Mouse (Mus musculus) adrenal gland, postnatal 36 days (tissue): Measurements from ENCODE around the gene Rab34. TPM values are rescaled to one million over a fixed set of nuclear protein-coding genes. Genes with fewer than 3 reads are reported as not detected.

Experiments used
- DNase-seq, 2 experiments: peaks; one replicate each; pipeline ENCODE4 v3.0.0; 2021; ENCODE audit warnings: mixed read lengths in 1 of 2
- total RNA-seq, 2 experiments: library from RNA; stranded (reverse); gene quantifications; 2 replicates each; pipeline ENCODE4 v1.2.3; 2021

Gene Rab34
- total RNA-seq, 2 experiments from 2014 or later: 85.9 to 89.9 TPM

DNA sequence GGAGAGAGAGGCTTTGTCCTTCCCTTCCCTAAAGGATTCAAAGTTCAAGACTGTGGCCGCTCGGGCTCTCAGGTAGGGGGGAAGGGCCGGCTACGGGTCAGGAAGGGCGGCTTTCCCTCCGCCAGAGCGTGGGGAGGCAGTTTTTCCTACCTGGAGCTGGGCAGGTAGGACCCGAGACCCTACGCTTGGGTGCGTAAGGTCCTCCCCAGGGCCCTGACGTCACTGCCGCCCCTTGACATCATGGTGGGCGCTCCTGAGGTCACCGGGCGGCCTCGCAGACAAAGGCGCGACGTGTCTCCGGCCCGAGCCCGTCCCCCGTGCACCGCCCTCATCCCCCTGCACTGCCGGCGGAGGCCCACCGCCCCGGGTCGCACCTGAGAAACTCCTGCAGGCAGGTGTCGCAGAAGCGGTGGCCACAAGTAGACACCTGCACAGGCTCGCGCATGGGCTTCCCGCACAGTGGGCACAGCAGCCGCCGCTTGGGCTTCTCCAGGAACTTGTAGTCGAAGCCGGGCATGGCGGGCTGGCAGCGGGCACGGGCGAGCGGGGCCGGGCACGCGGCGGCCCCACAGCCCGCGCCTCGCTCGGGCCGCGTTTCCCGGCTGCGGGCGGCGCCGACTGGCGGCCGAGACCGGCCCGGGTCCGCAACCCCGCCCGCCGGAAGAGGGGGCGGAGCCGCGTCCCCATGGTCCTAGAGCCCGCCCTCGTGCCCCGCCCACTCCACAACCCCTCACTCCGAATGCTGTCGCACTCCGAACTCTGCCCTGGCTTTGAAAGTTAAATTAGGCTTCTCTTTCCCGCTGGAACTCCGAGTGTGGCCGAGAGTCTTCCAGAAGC, 23.1 kb upstream of the Rab34 start, which contains the start of gene Traf4:
Gene Traf4 (minus strand): TSS at position 666 of the 837 bp plus-strand sequence.
- peak; percentile 88 to 95 for DNase-seq

DNA sequence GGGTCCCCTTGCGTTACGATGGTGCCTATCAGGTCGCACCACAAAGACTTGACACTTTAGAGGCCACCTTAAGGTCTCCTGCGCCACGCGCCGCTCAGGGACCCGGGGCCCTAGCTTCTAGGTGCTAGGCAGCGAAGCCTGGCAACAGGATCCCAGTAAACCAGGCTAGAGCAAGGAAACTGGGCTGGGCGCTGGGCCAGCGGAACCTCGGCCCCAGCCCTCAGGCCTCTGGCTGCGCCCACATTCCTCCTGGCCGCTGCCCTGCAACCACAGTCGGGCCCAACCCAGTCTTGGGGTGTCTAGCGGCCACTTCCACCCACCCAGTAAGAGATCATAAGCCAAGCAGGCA, 22.5 kb upstream of the Rab34 start:
- peak; percentile 71 to 80 for DNase-seq

DNA sequence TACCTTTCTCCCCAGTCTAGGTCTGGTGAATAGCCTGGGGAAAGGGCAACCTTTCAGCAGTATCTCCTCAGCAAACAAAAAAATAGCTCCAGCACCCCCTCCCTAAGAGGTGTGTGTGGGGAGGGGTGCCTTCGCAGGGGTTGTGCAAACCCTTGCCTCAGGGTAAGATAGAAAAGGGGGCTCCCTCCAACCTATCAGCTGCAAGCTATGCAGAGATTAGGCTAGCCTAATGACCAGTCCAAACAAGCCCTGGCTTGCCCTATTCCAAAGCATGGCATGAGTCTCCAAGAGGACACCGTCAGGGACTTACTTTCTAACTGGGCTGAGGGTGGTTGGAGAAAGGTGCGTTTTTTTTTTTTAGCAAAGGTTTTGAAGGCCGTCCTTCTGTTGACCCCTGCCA, 22.1 kb upstream of the Rab34 start:
- DNase-seq: no peak

DNA sequence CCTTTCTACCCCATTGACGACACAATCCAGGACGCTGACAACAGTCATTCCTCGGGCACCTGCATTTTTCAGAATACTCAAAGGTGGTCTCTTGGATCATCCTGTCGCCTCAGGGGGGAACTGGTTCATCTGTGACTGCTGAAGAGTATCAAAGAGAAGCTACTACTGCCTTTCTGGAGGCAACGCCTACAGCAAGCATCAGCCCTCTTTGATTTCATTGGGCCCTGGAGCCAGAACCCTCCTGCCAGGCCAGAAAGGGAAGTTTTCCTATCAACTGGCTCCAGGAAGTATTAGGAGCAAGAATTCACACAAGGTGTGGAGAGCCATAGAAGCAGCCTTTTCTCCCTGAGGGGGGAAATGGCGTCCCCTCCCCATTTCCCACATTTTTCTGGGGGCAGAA, 21.6 kb upstream of the Rab34 start:
- no peak for DNase-seq

DNA sequence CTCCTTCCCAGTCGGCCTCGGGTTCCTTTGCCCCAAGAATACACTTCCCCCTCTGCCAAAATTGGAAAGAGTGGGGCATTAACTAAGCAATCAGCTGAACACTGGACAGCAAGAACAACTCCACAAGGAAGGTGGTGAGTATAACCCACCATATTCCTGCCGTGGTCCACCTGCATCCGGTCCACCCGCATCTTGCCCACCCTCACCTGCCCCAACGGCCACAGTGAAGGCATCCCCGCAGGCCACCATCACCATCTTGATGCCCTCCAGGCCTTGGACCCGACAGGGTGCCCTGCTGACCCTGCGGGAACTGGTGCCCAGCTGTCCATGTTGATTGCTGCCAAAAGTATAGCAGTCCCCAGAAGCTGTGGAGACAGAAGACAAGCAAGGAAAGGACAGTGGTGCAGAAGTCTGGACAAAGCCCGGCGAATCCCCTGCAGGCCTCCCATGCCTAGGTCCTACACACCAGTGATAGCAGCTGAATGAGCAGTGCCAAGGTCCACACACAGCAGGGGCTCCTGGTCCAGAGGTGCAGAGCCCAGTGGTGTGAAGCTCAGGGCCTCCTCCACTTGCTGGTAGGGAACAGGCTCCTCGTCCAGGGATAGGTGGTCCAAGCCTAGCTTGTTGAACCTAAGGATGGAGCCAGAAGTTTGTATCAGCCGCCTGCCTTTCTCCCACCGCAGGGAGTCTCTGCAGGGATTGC, 20.8 kb upstream of the Rab34 start:
- DNase-seq: no peak

DNA sequence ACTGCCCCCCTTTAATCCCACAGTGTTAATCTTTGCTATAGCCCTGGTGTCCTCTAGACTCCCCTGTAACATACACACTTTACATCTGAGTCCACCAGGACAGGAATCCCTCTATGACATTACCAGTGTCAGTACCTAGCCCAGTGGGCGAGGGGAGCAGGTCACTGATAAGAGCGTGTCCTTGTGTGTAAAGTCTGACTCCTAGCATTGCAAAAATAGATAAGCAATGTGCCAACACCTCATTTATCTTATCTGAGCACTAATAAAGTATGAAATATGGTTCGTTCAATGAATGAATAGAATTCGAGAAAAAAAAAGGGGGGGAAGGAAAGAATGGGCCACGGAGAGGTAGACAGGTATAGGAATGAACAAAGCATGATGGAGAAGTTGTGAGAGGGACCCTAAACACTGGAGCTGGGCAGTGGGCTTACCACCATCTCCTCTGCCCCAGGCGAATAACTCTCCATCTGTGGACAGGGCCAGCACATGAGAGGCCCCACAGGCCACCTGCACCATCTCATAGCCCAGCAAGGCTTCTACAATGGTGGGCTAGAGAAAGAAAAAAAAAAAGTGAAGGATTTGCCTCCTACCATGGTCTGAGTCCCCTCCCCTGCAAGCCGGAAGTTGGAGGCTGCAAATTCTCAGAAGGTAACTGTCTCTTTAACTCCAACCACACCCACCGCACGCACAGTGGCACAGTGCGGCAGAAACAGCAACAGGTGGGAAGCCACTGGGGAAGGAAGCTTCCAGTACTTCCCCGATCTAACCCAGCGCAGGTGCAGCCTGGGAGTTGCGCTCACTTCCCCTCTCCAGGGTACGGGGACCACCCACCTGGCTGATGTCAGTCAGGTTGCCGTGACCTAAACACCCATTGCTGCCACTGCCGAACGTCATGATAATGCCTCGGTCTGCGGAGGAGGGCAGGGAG, 19.4 kb upstream of the Rab34 start:
- DNase-seq: no peak

DNA sequence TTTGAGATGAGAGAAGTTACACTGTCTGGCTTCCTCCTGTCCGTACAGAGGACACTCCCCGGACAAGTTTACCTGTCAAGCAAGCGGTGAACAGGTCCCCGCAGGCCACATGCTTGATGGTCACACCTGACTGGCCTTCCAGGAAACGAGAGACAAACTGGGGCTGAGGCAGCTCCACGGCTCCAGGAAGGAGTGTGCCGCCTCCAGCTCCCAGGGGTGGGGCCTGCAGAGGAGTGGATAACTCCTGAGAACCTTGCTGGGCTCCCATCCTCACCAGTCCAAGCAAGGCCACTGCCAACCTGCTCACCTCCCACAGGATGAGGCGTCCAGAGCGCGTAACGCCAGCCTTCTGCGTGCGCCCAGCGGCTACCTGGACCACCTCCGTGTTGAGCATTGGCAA, 17.9 kb upstream of the Rab34 start:
- no peak for DNase-seq

DNA sequence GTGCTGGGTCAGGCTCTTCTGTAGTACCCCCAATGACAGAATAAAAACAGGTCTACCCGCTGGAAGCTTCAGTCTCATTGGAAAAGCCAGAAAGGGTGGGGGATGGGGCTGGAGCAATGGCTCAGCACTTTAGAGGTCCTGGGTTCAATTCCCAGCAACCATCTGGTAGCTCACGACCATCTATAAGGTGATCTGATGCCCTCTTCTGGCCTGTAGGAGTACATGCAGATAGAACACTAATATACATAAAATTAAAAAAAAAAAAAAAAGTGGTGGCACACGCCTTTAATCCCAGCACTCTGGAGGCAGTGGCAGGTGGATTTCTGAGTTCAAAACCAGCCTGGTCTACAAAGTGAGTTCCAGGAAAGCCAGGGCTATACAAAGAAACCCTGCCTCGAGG, 16.9 kb upstream of the Rab34 start:
- DNase-seq: no peak

DNA sequence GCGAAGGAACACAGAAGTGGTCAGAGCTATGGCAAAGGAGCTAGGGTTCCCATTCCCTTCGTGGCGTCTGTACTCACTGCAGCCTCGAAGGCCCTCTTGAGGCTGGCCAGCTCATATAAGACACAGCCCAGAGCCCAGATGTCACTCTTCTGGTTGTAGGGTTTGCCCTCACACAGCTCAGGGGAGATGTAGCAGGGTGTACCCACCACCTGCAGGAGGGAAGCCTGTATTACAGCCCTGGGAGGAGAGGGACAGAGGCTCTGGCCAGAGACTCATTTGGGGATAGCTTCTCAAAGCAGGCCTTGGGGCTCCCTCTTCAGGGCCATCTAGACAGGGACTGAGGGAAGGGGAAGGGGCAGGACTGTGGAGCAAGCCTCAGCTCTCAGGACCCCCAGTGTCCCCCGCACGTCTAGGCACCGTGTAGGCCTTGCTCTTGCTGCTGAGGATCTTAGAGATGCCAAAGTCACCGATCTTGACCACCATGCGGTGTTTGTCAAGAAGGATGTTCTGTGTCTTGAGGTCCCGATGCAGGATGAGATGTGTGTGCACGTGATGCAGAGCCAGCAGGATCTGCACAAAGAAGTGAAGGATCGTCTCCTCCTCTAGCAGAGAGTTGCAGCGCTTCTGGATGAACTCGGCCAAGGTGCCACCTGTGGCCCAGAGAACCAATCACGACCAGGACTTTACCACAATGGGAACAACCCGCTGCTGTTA, 16.0 kb upstream of the Rab34 start:
- no peak for DNase-seq

DNA sequence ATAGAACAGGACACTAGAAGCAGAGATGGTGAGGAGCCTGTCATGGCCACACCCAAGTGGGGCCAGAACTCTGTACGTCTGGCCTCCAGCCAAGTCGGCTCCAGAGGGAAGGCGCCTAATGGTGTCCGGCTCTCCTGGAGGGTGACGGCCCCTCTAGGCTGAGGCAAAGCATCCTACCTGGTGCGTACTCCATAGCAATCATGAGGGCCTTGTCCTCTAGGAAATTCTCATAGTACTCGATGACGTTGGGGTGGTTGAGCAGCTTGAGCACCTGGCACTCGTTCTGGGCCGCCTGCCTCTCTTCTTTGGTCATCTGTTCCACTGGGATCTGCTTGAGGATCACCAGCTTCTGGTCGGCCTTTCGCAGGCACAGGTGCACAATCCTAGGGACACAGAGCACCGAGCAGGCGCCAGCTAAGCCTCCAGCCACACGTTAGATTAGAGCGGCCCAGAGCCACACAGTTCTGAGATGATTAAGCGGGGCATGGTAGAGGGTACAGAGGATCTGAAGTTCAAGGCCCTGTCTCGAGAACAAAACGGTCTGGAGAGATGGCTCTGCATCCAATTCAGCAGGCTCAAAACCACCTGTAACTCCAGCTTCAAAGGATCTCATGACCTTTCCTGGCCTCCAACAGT, 15.4 kb upstream of the Rab34 start:
- DNase-seq: peak; percentile 17 to 54

DNA sequence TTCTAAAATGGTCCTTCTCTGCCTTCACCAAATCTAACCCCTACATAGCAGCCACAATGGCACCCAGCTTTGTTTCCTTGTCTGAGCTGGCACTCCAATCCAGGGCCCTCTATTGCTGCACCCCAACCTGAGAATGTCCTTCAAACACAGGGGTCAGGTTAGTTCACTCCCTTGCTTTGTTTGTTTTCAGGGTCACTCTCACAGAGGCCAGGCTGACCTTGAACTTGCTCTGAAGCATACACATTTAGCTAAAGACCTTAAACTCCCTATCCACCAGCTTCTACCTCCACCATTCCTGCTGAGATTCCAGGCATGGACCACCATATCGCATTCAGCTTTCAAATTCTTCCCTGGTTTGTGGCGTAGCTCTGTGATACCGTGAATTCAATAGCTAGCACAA, 13.7 kb upstream of the Rab34 start:
- DNase-seq: no peak

DNA sequence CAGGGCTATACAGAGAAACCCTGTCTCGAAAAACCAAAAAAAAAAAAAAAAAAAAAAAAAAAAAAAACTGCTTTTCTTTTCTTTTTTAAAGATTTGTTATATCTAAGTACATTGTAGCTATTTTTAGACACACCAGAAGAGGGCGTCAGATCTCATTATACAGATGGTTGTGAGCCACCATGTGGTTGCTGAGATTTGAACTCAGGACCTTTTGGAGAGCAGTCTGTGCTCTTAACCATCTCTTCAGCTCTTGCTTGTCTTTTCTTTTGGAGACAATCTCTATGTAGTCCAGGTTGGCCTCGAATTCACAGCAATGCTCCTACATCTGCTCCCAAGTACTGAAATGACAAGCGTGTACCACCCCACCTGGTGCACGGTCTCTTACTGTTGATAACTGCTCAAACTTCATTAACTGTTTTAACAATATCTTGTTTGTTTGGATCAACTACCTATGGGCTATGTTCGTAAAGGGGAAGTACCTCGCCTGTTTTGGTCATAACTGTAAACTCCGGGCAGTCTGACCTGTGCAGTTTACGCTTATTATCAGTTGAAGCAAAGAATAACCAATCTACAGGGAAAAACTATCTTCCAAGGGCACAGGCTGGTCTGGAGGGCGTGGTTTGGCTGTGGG, 12.3 kb upstream of the Rab34 start:
- DNase-seq: no peak

DNA sequence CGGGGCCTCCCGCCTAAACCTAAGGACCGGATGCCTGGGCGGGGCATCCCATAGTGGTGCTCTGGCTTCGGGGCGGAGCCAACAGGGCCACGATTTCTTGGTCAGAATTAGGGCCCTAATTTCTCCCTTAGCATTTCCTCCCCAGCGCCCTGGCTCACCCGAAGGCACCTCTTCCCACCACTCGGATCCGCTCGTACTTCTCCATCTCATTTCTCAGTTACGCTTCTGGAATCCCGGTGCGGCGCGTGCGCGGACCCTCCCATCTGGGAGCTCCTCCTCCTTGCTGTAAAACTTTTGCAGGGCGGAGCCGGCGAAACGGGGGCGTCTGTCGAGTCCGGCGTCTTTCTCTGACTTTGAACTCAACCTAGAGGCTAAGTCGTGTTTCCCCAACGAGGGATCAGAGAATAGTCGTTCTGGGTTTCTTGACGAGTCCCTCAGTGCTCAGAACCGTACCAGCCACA, 11.8 kb upstream of the Rab34 start, which contains the start of the genes Nek8 and Tlcd1:
Gene Nek8 (minus strand): TSS at position 274 of the 461 bp plus-strand sequence.
Gene Tlcd1 (plus strand): TSS at position 310 of the 461 bp plus-strand sequence.
- DNase-seq: peak; percentile 95 to 97

DNA sequence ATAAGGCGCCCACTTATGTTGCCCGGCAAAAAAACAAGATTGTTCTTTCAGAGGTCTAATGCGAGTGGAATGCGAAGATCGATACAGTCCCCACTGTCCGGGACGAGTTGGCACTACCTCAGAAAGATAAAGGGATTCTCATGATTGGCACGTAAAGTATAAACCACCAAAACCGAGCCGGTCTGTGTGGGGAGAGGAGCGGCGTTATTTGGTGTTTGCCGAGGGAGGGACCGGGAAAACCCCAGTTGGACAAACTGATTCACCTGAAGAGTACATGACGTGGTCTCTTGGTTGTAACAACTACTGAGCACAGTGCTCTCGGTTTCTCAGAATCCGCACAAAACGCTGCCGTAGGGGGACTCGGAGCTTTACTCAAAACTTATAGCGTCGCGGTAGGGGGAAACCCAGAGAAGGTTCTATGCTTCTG, 11.3 kb upstream of the Rab34 start:
- DNase-seq: no peak

DNA sequence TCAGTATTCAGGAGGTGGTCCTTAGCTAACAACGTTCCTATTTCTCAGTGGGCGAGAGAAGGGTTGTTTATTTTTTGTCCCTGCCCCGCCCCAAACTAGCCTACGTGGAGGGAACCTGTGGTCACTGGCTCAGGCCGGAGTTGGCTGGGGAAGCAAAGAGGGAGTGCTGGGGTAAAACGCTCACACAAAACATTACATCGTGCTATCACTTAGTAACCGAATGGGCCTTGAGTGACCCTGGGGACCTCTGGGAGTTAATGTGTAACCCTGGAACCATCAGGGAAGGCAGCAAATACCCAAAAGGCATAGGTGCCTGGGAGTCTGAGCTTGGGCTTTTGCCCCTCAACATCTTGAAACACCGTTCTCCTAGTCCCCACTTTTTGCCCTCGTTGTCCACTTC, 10.8 kb upstream of the Rab34 start:
- peak; percentile 44 to 56 for DNase-seq

DNA sequence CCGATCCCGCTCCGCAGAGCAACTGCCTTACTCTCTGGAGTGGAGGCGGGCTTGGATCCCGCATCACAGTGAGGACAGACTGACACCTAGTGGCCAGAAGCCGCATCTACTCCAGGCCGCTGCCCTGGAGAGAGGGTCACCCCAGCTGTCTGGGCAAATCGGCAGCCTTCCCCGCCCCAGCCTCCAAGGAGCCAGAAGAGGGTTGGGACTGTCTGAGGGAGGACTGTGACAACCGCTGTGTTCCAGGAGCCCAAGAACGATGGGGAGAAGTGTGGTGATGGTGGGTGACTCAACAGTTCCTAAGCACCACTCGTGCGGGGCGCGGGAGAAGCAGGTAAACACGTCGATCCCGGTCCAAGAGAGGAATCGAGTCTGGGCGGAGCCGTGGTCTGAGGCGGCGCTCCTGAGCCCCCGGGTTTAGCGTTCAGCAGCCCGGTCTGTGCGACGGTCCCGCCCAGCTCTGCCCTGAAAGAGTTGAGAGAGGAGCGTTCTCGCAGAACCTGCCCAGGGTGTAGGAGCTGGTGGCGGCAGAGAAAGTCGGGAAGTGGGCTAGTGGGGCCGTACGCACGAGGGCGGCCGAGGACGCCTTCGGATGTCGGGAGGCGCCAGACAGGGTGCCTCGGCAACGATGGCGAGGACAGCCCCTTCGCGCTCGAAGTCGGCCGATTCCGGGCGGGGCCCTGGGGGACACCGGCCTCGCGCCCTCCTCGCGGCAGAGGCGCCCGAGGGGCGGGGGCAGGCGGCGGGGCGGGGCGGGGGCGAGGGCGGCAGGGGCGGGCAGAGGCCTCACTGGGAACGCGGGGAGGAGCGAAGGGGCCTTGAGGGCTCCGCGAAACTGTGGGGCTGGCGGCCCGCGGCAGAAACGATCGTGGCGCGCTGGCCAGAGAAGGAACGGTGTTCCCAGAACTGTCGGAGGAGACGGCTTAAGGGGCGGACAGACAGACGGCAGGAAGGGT, 10.0 kb upstream of the Rab34 start:
- DNase-seq: peak; percentile 95 to 96

DNA sequence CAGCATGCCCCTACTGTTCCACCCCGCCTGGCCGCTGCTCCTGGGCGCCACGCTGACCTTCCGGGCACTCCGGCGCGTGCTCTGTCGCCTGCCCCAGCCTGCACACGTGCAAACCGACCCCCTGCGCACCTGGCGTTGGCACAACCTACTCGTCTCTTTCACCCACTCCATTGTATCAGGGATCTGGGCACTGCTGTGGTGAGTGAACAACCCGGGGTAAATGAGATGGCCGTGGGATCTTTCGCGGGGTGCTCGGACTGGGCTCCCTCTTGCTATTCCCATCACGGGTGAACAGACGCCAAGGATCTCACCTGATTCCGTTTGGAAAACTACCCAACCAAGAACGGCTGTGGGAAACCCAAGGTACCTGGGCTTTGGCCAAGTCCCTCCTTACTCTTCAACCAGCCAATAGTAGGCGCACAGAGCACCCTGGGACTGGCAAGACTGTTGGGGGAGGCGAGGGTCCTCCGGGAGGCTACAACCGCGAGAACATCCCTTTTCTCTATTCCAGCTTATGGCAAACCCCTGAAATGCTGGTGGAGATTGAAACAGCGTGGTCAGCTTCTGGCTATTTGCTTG, 9.3 kb upstream of the Rab34 start:
- DNase-seq: peak; percentile 73 to 80

DNA sequence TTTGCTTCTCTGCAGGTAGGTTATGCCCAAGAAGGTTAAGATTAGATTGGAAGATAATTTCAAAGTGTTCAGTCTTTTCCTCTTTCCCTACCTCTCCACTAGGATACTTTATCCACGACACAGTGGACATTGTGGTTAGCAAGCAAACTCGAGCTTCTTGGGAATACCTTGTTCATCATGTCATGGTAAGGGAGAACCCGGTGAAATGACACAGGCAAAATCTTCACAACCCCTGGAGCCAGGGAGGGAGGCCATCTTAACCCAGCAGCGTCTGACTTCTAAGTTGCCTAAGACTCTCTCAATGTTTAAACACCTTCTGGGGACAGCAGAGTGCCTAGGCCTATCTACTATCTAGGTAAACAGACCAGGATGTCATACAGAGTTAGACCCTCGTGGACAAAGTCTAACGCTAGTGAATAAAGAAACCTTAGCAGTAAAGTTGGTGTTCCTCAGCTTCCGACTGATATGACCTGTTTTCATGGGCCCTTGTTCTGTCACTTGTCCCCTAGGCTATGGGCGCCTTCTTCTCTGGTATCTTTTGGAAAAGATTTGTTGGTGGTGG, 8.7 kb upstream of the Rab34 start:
- no peak for DNase-seq
